Mouse (Mus musculus) Patski (cell line): ENCODE results near the gene Fbxl16. TPM values are rescaled to one million over a fixed set of nuclear protein-coding genes. Genes with fewer than 3 reads are reported as not detected.

Source experiments
- ATAC-seq: fragments of 100-300 bp; one replicate; pipeline ENCODE4 v1.8.0; 2021
- CTCF ChIA-PET: fragments of 350-600 bp; sonication (Branson Sonifier 250); formaldehyde crosslinking; loops from one replicate; lab custom pipeline; 2022; ENCODE audit warnings: inconsistent platforms; lab: Charles Lee
- POLR2A ChIA-PET: fragments of 350-600 bp; sonication (Branson Sonifier 250); formaldehyde crosslinking; loops from one replicate; lab custom pipeline; 2022; ENCODE audit warnings: antibody characterized with exemption, inconsistent platforms; lab: Charles Lee
- DNase-seq: peaks from one replicate; pipeline ENCODE4 v3.0.0-alpha.2; 2011; ENCODE audit warnings: low read depth, low spot score
- H3K27me3 ChIP-seq: fragments of 371-371 bp; one replicate; pipeline ENCODE4 v1.5.1; 2021
- CTCF ChIP-seq: fragments of 100-300 bp; IDR thresholded peaks from one replicate; pipeline ENCODE4 v1.5.1; 2021
- in situ Hi-C: fragments of 300-500 bp; cut with MboI; formaldehyde crosslinking; loops from 3 replicates; pipeline ENCODE4 v1.11.1; 2018; ENCODE audit warnings: low pct_unique_long_range_greater_than_20kb, mixed read lengths
- polyA plus RNA-seq: library from polyadenylated mRNA; unstranded; gene quantifications from one replicate; pipeline ENCODE4 v1.2.3, GENCODE M21; 2021

The Fbxl16 gene
- polyA plus RNA-seq, 1 experiment from 2014 or later = 4.0 TPM

- DNase-seq = no peak
- H3K27me3 ChIP-seq = peaks cover 11% of the 10 kb centered on the region
- no peak for TF ChIP-seq CTCF
- ChIA-PET POLR2A (no interaction called here), CTCF (no interaction called here)
- in situ Hi-C loops = no loop called here
- ATAC-seq = no peak
Measured at GRCm38 (mm10) chr17:25810890-25811289, 2.0 kb downstream of the Fbxl16 start.

GRCm38 (mm10) chr17:25813471-25813870 is 4.6 kb downstream of the Fbxl16 start:
- peaks cover 16% of the 10 kb centered on the region for H3K27me3 ChIP-seq
- ChIA-PET CTCF (interaction anchor here (0.6 to 1.6 kb wide), 2 partner anchors 12 to 21 kb away, joined by 3 to 5 read pairs; no protein-coding TSS in a partner anchor), POLR2A (interaction anchor here (1.2 kb wide), 1 partner anchor 11 kb away, joined by 3 read pairs; no protein-coding TSS in a partner anchor)
- no peak for ATAC-seq
- no peak for TF ChIP-seq CTCF
- DNase-seq = no peak
- in situ Hi-C loops = no loop called here

- DNase-seq (no peak), ATAC-seq (no peak)
- ChIA-PET POLR2A (interaction anchor here (1.8 kb wide), 1 partner anchor 14 kb away, joined by 6 read pairs; no protein-coding TSS in a partner anchor), CTCF (no interaction called here)
- in situ Hi-C loops = no loop called here
- peaks cover 17% of the 10 kb centered on the region for H3K27me3 ChIP-seq
- no peak for TF ChIP-seq CTCF
Measured at GRCm38 (mm10) chr17:25817662-25818061, 8.8 kb downstream of the Fbxl16 start.

GRCm38 (mm10) chr17:25818851-25819780 is 10.2 kb downstream of the Fbxl16 start:
- DNase-seq (no peak), ATAC-seq (no peak)
- peaks cover 17% of the 10 kb centered on the region for H3K27me3 ChIP-seq
- no peak for TF ChIP-seq CTCF
- ChIA-PET CTCF (no interaction called here), POLR2A (no interaction called here)
- in situ Hi-C loops = no loop called here

- POLR2A ChIA-PET = interaction anchor here (2.2 kb wide), 1 partner anchor 9 kb away, joined by 11 read pairs; the partner anchor contains the start of gene Stub1
- ATAC-seq (no peak), DNase-seq (no peak)
- no peak for TF ChIP-seq CTCF
- CTCF ChIA-PET = interaction anchor here (2.3 kb wide), 1 partner anchor 9 kb away, joined by 8 read pairs; the partner anchor contains the start of gene Stub1
- H3K27me3 ChIP-seq = peaks cover 11% of the 10 kb centered on the region
- in situ Hi-C loops = no loop called here
Measured at GRCm38 (mm10) chr17:25823452-25823851, 14.6 kb downstream of the Fbxl16 start, which contains the start of gene Wdr24. Gene Wdr24, plus strand, starts transcription at chr17:25823627.

- TF ChIP-seq CTCF = no peak
- DNase-seq = no peak
- peaks cover 4% of the 10 kb centered on the region for H3K27me3 ChIP-seq
- in situ Hi-C loops = no loop called here
- POLR2A ChIA-PET = interaction anchor here (2.2 kb wide), 1 partner anchor 8 kb away, joined by 11 read pairs; the partner anchor contains the start of gene Stub1
- no peak for ATAC-seq
- CTCF ChIA-PET = interaction anchor here (2.3 kb wide), 1 partner anchor 8 kb away, joined by 8 read pairs; the partner anchor contains the start of gene Stub1
Measured at GRCm38 (mm10) chr17:25824362-25825142, 15.7 kb downstream of the Fbxl16 start.

- CTCF ChIA-PET = no interaction called here
- in situ Hi-C loops = no loop called here
- ATAC-seq (no peak), DNase-seq (no peak)
- TF ChIP-seq CTCF = no peak
- POLR2A ChIA-PET = interaction anchor here (0.6 to 1.2 kb wide), 3 partner anchors 12 to 22 kb away, joined by 3 read pairs; partner anchors contain the start of gene Rhbdl1
- no peaks in the 10 kb centered on the region for H3K27me3 ChIP-seq
Measured at GRCm38 (mm10) chr17:25825311-25825710, 16.4 kb downstream of the Fbxl16 start.

GRCm38 (mm10) chr17:25825984-25826570 is 17.2 kb downstream of the Fbxl16 start:
- ChIA-PET CTCF (no interaction called here), POLR2A (interaction anchor here (1.2 kb wide), 1 partner anchor 12 kb away, joined by 3 read pairs; the partner anchor contains the start of gene Rhbdl1)
- H3K27me3 ChIP-seq = no peaks in the 10 kb centered on the region
- DNase-seq (no peak), ATAC-seq (no peak)
- in situ Hi-C loops = no loop called here
- TF ChIP-seq CTCF = no peak

- ATAC-seq (no peak), DNase-seq (no peak)
- in situ Hi-C loops = no loop called here
- POLR2A ChIA-PET = no interaction called here
- TF ChIP-seq CTCF = no peak
- H3K27me3 ChIP-seq = no peaks in the 10 kb centered on the region
- CTCF ChIA-PET = no interaction called here
Measured at GRCm38 (mm10) chr17:25827011-25827410, 18.1 kb downstream of the Fbxl16 start.
